Mouse (Mus musculus): ENCODE measurements around the gene Gm12248.

Gm12248 gene

DNA sequence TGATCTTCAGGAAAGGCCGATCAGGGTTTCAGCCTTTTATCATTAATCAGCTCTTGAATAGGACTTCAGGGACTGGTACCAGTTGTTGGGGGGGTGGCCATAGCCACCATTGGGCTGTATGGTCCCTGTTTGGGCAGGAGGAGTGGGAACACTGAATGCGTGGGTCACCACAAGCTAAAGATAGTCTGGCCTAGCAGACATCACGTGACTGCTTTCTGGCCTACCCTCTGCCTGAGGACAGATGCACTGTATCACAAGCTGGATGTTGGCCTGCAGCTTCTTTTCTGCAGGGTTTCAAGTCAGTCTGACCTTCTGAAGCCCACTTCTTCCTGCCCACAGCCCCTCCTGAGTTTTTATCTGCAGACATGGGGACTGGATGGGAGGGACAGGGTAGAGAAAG, 59.3 kb downstream of the Gm12248 start:
- no peak for DNase-seq (ENCODE audit: low read depth, low spot score)

DNA sequence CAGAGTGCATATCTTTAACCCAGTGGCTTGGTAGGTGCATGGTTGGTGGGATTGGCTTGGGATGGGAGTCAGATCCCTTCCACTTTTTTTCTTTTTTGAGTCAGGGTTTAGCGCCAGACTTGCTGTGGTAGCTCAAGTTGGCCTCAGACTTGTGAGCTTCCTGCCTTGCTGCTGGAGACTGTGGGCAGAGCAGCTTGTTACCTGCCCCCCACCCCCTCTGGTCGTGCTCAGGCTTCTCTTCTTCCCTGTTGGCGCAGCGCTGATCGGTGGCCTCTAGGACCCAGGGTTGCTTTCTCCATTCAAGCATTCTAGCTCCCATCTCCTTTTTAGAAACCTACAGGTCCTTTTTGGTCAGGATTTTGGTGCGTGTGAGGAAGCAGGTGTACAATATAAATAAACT, 61.8 kb downstream of the Gm12248 start:
- no peak for DNase-seq (ENCODE audit: low read depth, low spot score)

DNA sequence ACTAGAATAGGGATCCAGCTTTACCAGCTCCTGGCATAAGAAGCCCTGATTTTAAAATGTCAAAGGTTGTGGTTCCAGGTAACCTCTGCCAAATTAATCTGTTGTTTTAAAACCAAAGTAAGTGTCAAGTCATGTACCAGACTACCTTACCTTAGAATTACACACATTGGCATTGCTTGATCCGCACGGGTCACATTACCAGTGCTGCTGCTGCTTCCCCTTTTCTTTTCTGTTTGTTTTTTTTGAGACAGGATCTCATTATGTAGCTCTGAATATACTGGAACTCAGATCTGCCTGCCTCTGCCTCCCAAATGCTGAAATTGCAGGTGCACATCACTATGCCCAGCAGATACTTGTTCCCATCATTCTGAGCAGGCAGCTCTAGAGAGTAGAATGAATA, 63.1 kb downstream of the Gm12248 start:
- no peak for DNase-seq (ENCODE audit: low read depth, low spot score)

DNA sequence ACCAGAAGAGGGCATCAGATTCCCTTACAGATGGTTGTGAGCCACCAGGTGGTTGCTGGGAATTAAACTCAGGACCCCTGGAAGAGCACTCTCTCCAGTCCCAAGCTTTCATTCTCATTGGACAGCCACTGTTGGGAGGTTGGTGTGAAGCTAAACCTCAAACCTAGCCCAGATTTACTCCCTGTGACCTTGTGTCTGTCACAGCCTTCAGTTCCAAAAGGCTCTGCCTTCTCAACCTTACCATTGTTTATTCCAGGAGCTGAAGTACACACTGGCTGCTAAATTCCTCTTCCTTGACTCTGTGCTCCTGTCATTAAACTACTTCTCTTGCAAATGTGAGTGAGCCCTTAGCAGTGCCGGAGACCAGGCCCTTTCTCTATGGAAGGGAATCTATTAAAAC, 64.0 kb downstream of the Gm12248 start:
- no peak for DNase-seq (ENCODE audit: low read depth, low spot score)

DNA sequence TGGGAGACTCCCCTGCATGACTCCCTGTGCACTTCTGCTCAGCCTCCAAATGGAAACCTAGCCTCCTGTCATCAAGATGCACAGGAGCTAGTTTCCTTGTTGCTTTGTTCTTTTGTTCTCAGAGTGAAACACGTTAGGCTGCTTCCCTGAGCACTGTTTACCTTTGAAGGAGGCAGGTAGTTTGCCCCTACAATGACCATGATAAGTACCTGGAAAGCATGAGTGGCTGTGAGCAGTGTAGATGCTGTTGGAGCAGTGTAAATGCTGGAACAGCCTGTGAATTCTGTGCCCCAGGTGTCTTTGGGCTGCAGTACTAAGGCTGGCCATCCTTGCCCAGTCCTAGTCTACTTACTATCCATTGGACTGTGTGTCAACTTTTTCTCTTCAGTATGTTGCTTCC, 66.1 kb downstream of the Gm12248 start:
- no peak for DNase-seq (ENCODE audit: low read depth, low spot score)

DNA sequence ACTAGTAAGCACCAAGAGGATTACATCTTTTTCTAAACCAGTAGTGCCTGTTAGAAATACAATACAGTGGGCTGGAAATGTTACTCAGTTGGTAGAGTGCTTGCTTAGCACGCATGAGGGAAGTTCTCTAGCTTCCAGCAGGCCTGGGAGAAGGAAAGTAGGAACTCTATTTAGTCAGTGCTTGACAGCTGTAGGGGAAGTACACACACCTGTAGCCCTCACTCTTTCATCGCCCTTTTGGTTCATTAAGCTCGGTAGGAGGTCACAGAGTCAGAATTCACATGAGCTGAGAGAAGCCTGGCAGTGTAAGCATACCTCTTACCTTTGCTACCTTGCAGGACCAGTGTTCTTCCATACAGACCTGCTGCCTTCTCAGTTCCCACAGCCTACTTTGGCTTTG, 66.6 kb downstream of the Gm12248 start:
- peak; percentile 67 for DNase-seq (ENCODE audit: low read depth, low spot score)

DNA sequence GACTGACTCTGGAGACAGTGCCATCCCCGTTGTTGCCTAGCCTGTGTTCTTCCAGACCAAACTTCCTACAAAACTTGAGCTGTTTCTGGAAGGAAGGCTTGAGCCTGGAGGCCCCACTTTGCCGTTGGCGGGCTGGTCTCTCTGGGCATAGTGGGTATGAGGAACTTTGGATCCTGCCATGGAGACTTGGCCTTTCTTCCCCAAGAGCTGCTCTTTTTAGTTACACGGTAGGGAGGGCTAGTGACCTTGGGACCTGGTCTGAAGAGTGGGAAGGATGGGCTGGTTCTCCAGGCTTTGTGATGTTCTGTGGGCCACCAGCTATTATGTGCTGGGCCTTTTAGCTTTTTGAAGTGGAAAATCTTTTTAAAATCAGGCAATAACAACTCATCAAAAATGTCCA, 67.1 kb downstream of the Gm12248 start:
- DNase-seq (ENCODE audit: low read depth, low spot score): no peak

DNA sequence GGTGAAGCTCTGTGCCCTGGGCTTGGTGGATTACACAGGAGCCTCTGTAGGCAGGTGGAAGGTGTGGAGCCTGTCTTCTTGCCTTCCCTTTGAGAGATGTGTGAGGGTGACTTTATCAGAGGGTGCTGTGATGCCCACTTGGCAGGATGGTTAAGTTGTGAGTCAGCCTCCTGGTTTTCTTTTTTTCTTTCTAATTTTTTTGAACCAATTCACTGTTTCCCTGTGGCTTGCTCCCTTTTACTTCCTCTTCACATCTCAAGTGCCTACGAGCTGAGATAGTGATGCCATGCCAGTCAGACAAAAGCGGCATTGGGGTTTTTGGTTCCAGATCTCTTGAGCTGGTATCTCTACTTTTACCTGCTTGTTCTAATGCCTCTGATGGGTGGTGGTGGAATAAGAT, 68.3 kb downstream of the Gm12248 start:
- DNase-seq (ENCODE audit: low read depth, low spot score): no peak

DNA sequence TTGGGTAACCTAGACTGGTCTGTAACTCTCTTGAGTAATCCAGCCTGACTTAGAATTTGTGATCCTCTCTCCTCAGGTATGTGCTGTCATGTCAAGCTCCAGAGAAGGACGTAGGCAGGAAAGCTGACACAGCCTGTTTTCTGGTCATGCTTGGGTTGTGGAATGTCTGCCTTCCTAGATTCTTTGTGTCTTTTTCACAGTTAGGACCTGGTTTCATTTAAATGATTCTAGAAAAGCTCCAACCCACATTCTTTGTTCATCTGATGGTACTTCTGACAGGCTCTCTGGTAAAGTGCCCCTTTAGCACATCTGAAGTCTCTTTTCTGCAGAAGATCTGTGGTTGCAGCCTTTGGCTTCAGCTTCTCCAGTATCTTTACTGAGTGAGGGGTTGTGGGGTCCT, 68.7 kb downstream of the Gm12248 start:
- no peak for DNase-seq (ENCODE audit: low read depth, low spot score)

DNA sequence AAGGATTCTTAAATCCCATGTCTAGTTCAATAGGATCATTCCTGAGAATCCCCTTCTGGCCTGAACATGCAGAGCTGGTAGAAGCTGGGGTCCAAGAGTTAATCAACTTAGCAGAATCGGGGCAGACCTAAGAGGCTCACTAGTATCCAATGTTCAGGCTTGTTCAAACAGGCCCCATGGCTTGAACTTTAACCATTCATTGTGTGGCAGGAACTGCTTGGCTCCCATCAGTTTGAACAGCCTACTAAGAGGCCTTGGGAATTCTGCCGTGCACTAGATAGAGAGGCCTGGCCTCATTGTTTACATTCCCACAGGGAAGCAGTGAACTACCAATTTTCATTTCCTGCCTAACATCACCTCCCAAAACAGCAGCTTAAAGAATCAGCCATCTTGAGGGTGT, 71.3 kb downstream of the Gm12248 start:
- DNase-seq (ENCODE audit: low read depth, low spot score): no peak

DNA sequence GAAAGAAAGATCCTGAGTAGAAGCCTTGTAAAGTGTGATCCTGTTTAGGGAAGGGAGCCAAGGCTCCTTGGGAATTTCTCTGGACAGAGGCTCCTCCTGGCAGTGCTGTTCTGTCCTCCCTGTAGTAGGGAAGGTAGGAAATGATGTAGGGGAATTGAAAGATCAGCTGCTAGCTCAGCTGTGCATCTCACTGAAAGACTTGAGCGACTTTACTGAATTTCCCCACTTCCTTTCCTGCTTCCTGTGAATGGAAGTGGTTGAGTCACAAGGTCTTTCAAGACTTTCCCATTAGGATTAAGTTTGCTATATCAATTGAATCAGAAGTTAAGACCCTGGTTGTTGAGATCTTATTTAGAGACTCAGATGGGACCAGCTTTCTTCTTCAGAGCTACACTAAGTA, 71.8 kb downstream of the Gm12248 start:
- no peak for DNase-seq (ENCODE audit: low read depth, low spot score)

DNA sequence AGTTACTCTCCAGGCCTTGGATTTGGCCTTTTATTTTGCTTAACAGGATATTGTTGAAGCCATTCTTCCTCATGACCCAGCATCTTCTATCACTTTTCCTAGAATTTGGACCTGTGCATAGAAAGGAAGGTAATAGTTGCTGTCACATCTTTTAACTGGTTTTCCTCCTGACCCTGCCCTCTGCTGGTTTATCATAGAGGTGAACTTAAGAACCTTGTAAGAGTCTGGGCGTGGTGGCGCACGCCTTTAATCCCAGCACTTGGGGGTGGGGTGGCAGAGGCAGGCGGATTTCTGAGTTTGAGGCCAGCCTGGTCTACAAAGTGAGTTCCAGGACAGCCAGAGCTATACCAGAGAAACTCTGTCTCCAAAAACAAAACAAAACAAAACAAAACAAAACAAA, 74.2 kb downstream of the Gm12248 start:
- no peak for DNase-seq (ENCODE audit: low read depth, low spot score)

DNA sequence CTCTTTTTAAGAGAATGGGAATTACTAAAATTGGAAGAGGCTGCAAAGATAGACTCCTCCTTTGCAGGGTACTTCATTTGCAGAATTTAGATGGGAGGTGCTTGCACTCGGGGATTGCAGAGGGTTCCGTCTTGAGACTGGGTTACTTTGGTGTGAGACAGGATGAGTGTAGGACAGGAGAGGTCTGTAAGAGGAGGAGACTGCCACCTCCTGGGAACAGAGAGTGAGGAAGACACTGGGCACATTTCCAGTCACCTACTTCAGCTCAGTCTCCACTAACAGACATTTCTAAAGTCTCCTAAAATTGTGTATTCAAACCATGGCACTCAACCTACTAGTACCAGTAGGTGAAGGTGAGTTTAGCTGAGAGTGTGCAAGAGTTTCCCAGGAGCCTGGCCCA, 74.6 kb downstream of the Gm12248 start:
- no peak for DNase-seq (ENCODE audit: low read depth, low spot score)

DNA sequence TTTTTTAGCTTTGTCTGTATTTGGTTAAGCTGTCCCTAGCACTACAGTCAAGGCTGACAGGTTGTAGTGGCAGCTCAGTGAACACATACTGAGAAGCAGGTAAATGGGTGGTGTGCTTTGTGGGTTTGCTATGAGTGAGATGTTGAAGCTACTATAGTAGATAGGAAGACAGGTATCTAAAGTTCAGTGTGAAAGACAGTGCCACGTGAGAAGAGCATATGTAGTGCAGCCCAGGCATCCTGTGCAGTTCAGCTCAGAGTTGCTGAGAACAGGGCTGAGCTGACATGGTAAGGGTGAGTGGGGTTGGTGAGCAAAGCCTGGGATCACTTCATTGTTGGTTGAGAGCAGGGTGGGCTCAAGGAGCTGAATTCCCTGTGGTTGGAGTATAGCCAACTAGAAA, 75.5 kb downstream of the Gm12248 start:
- no peak for DNase-seq (ENCODE audit: low read depth, low spot score)

DNA sequence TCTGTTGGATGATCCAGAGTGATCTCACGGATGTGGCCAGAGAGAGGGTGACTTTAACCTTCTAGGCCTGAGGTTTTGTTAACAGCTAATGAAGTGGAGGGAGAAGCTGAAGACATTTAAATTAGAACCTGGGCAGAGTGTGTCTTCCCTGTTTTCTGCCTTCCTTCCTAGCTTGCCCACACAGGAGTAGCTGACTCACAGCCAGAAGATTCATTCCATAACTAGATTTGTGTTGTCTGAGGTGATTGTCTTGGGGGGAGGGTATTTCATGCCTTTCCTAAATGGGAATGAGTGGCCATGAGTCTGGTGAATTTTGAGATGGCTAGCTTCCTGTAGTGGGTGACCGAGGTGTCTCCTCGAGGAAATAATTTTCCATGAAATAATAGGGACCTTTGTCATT, 76.6 kb downstream of the Gm12248 start:
- no peak for DNase-seq (ENCODE audit: low read depth, low spot score)

DNA sequence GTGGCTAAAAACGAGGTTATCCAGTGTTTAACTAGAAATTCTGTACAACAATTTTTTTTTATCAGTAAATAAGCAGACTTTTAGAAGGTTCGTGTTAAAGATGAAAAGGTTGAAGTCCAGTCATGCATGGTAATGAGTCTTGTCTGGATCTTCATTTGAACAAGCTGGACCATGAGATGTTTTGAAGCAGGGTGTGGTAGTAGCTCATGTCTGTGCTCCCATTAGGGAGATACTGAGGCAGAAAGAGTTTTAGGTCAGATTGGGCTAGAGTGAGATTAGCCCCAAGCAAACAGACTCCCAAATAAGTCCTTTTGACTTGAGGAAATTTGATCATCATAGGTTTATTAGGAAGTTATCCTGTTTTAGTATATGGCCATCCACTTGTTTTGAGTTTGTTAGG, 77.6 kb downstream of the Gm12248 start:
- no peak for DNase-seq (ENCODE audit: low read depth, low spot score)

DNA sequence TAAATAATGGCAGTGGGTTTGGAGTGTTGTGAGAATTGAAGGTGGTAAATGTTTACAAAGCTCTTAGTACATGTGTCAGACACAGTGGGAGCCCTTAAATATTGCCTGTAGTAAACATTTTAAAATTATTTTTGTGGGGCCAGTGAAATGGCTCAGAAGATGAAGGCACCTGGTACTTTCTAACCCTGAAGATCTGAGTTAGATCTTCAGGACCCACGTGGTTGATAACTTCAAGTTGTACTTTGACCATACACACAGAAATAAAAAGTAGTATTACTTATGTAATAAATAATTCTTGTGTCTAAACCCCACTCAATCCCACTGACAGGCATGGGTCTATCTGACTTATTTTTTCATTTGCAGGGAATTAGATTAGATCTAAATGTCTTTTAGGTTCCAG, 78.3 kb downstream of the Gm12248 start:
- DNase-seq (ENCODE audit: low read depth, low spot score): no peak
